Mouse (Mus musculus) left cerebral cortex, adult 6 months (tissue): Measurements from ENCODE around the gene 4930438A08Rik. TPM values are rescaled to one million over a fixed set of nuclear protein-coding genes. Genes with fewer than 3 reads are reported as not detected.

Source experiments
- long read RNA-seq, 2 experiments: library from polyadenylated mRNA; unstranded; transcript quantifications; one replicate each; pipeline ENCODE4 v2.0.0; 2019 to 2020
- polyA plus RNA-seq: library from polyadenylated mRNA; unstranded; fragments of <200 nt; fragmentation: Nextera tagmentation; gene quantifications from 2 replicates; pipeline ENCODE4 v1.2.3, GENCODE M21; 2021

4930438A08Rik gene
- not detected in 2 replicates for polyA plus RNA-seq
- long read RNA-seq, experiment 1 = 0 reads
- long read RNA-seq, experiment 2 = 0 reads

DNA sequence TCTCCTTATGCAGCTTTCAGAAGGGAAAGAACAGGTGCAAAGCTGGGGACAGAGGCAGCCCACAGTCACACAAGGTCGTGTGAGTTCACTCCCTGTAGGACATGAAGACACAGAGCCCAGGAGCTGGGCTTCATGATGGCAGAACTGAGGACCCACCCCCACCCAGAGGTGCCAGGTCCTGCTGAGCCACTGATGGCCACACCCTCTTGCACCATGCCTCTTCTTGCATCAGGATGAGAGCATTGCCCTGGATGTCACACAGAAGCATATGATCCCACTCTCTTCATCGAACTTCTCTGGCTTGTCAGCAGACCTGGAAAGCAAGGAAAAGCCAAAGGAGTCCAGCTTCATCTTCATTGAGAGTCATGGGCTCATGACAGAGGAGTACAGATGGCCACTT, at the start of gene 4930438A08Rik:
Gene 4930438A08Rik, plus strand, starts transcription at position 228 of the 400 bp plus-strand sequence.

GRCm38 (mm10) chr11:58306860-58307308, 32.3 kb downstream of the 4930438A08Rik start, which contains the start of gene Zfp692:
TSS of gene Zfp692 (plus strand) at chr11:58307069.

DNA sequence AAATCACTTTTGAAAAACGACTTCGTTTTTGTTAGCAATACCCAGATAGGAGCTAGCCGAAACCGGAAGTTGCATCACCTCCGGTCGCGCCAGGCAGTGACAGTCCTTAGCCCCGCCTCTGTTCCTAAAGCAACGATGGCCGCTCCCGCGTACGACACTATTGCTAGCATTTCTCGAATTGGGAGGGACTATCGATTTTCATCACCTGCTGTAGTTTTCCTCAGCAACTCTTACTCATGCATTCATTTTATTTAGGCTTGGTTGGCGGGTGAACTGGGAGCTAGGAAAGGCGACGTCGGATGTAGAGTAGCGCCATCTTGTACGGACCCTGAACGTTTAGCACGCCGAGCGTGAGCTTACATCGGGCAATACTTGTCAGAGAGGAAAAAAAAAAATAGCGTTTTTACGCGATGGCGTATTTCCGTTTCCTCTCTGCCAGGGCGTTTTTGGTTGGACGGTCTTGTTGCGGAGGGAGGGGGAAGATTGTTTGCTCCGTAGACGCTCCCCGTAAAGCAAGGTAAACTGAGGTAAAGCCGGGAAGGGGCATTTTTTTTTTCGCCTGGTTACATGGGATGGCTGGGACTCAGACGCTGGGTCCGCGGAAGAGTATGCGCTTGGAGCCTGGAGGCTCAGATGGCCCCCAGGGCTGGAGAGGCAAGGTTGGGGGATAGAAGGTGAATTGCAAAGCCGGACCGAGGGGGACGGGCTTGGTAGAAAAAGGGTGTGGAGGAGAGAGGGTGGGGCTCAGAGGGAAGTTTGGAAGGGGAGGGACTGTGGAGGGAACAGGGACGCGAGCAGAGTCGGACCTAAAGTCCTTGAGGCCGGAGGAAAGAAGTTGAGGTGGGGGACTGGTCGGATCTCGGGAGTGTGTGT, 55.9 kb downstream of the 4930438A08Rik start, which contains the start of the genes Zfp672 and Sh3bp5l:
Gene Zfp672, minus strand, starts transcription at position 64 of the 873 bp plus-strand sequence.
Gene Sh3bp5l, plus strand, starts transcription at position 449 of the 873 bp plus-strand sequence.

Other genes with a start within 250 kb of the 4930438A08Rik start
- gene Gm12248, start 181.7 kb upstream of the 4930438A08Rik start, polyA plus RNA-seq = not detected in 2 replicates
- 58.3 and 62.3 TPM in 2 replicates for gene Cnot8, start 170.6 kb upstream of the 4930438A08Rik start, polyA plus RNA-seq
- gene Gemin5, start 106.3 kb upstream of the 4930438A08Rik start, polyA plus RNA-seq = 3.4 and 4.7 TPM in 2 replicates
- gene Mrpl22, start 103.1 kb upstream of the 4930438A08Rik start, polyA plus RNA-seq = 95.3 and 108 TPM in 2 replicates
- gene Igtp, start 75.2 kb upstream of the 4930438A08Rik start, polyA plus RNA-seq = 7.1 and 8.1 TPM in 2 replicates
- 1.2 and 1.6 TPM in 2 replicates for gene Irgm2, start 75.2 kb upstream of the 4930438A08Rik start, polyA plus RNA-seq
- 7.0 and 7.2 TPM in 2 replicates for gene Zfp692, start 32.3 kb downstream of the 4930438A08Rik start, polyA plus RNA-seq
- gene Zfp672, start 55.5 kb downstream of the 4930438A08Rik start, polyA plus RNA-seq = 34.9 and 35.5 TPM in 2 replicates
- 19.7 and 25.5 TPM in 2 replicates for gene Sh3bp5l, start 55.9 kb downstream of the 4930438A08Rik start, polyA plus RNA-seq
- not detected in 2 replicates for gene Lypd8, start 104.2 kb downstream of the 4930438A08Rik start, polyA plus RNA-seq
- gene 1810065E05Rik, start 146.3 kb downstream of the 4930438A08Rik start, polyA plus RNA-seq = not detected in 2 replicates
- gene Gm12253, start 157.8 kb downstream of the 4930438A08Rik start, polyA plus RNA-seq = not detected in 2 replicates
- not detected in 2 replicates for gene Lypd9, start 178.1 kb downstream of the 4930438A08Rik start, polyA plus RNA-seq
- not detected in 2 replicates for gene Olfr30, start 187.5 kb downstream of the 4930438A08Rik start, polyA plus RNA-seq
- not detected in 2 replicates for gene Olfr332, start 217.8 kb downstream of the 4930438A08Rik start, polyA plus RNA-seq
- not detected in 2 replicates for gene Olfr331, start 227.8 kb downstream of the 4930438A08Rik start, polyA plus RNA-seq